Mouse (Mus musculus): ENCODE results near the gene Cox7a2.

Gene Cox7a2

GRCm38 (mm10) chr9:79730301-79730700, 29.4 kb downstream of the Cox7a2 start:
- no peak for DNase-seq (ENCODE audit: low spot score in 2 of 2)

DNA sequence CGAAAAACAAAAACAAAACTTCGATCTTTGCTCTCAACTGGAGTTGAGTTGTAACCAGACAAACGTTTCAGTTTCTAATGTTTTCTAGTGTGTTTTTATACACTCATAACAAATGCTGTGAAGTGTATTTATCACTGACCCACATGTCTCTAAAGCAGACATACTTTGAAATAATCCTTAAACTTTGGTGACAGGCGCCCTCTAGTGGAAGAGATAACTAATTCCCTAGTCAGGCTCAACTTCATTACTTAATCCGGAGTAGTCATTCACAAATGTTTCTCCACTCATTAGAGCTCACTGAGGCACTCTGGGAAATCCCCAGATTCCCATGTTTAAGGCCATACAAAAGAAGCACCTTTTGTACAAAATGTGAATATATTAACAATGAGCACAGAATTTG, 36.6 kb downstream of the Cox7a2 start:
- no peak for DNase-seq (ENCODE audit: low spot score in 2 of 2)

GRCm38 (mm10) chr9:79721056-79721455, 38.6 kb downstream of the Cox7a2 start:
- DNase-seq (ENCODE audit: low spot score in 2 of 2): no peak

DNA sequence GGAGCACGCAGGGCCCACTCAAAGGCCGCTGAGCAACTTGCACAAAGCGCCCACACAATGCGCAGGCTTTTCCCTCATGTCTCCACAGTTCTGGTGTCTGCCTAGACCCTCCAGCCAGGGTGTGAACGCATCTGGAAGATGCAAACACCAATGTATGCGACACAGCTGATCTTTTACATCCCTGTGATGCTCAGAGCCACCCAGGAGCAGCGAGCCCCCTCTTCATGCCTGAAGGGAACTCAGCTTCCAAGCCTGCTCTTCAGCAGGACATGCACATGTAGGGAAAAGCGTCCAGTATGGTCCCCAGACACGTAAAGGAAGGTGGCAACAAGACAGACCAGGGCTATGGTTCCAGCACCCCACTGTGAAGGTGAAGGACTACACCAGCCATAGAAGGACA, 39.5 kb downstream of the Cox7a2 start:
- DNase-seq (ENCODE audit: low spot score in 2 of 2): no peak

DNA sequence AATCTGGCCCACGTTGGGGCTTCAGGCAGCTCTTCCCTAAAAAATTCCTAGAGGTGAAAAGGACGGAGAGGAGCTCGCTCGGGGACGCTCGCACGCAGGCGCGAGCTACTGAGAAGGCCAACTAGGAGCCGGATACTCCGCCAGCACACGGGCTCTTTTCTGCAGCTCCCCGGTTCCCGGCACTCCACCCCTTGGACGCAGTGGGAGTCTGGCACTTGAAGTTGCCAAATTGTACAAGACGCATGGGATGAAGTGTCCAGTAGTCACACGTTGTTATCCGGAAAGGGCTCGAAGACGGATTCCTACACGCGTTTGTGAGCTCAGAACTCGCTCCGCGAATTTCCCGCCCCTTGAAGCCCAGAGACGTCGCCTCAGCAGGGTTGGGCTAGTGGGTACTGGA, 40.2 kb downstream of the Cox7a2 start:
- DNase-seq (ENCODE audit: low spot score in 2 of 2): no peak

- DNase-seq (ENCODE audit: low spot score in 2 of 2): no peak
Observed at GRCm38 (mm10) chr9:79718481-79719370, 41.0 kb downstream of the Cox7a2 start, which contains the start of gene Col12a1. TSS of gene Col12a1 (minus strand) at chr9:79718831.

DNA sequence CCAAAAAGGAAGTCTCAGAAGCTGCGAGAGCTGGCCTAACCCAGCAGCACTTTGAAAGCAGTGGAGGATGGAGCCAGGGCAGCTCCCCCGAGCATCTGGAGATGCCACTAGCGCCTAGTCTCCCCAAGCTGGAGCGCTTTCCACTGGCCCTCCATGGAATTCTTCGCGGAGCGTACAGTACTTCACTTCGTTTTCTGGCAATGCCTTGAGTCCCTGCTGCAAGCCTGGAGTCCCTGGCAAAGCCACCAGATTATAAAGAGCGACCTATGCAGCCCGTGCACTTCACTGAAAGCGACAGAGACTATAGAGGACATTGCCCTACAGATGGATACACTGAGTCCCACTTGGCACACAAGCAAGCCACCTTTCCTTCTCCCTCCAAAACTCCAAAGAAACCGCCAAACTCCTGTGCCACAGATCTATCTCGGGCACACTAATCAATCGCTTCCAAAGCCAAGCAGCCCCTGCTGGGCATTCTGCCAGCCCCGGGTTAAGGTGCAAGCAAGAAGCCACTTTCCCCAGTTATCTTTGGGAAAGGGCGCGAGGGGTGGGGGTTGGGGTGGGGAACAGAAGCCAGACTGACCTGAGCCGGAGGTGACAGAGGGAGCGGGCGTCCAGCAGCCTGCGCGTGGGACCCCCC, 41.7 kb downstream of the Cox7a2 start:
- DNase-seq (ENCODE audit: low spot score in 2 of 2): no peak

DNA sequence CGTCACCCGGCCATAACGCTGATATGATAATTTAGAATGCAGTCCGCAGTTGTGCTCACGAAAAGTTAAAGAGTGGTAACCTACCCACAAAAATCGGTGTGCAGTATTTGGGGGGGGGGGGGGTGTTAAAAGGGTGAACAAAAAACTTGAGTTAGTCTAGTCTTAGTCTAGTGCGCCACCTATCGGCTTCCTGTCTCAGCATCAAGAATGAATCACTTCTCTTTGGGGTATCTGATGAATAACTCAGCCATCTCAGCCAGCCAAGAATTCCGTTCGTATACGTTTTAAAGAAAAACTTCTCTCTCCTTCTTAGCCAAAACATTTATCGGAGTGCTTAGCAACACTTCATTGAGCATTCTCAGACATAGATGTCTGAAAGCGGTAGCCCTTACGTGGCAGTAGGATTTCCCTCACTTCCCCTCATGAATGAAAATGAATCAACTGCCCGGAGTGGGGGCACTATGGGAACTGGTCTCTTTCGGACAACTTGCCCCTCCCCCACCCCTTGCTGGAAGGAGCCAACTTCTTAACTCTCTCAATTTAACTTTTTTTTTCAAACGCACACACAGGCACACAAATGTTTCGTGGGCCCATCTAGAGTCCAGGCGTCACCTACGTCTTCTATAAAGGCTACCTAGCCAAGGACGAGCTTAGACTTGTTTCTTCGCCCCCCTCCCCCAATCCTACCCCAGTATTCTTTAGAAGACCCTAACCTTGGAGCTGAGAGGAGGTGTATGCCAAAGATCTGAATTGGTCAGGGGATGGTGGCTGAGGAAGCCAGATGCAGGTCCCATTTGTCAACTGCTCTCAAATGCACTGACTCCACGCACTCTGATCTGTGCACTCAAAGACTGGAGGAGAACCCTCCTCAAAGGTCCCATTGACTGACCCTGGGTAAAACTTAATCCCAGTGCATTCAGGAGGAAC, 42.5 kb downstream of the Cox7a2 start:
- peak in 1 of 2 experiments; percentile 71 for DNase-seq (ENCODE audit: low spot score in 2 of 2)

GRCm38 (mm10) chr9:79716496-79716895, 43.2 kb downstream of the Cox7a2 start:
- no peak for DNase-seq (ENCODE audit: low spot score in 2 of 2)

DNA sequence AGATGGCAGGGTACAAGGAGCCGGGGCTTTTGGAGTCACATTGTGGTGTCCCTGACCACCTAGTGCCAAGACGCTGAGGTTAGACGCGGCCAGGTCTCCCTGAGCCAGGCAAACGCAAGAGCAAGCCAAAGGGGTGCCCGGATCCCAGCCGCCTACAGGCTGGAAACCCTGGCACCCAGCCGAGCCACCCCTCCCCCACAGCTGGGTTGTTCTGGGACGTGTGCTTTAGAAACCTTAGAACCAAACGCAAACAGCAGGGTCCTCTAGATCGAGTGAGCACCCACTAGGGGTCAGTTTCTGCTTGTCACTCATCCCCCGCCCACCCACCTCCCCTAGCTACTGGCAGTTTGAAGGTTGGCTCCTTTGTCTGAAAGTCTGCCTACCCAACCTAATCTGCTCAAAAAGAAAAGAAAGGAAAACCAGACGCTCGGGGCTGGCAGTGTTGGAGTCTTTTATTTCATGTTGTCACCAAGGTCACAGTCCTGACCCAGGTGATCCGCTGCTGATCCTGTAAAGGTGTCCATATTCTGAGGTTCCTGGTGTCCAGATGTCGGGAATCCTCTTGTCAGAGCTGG, 45.1 kb downstream of the Cox7a2 start:
- DNase-seq (ENCODE audit: low spot score in 2 of 2): peak in 1 of 2 experiments; percentile 42
